Comparison of ENCODE assay signal across 24 mouse cellular contexts in genomic region chr3:143973582-143973981, GRCm38 (mm10).
A peak's percentile ranks its signal among the peaks of the same experiment; 100 is the strongest.
DNase-seq lines count a peak whose midpoint lies in the region; ATAC-seq lines count a peak whose summit lies in the region.
"Had no signal": no experiment of that assay in that cellular context is flagged by ENCODE, and none has a peak within 500 bp of the region (broad histone marks: within the 10 kb centered on the region; RNA-seq: fewer than 3 reads in every experiment).

No protein-coding gene starts in this region.

- no peak overlapping the region for H3K9ac ChIP-seq in hindbrain, embryonic 16.5 days (ENCODE audit: low read depth, low read length)
- H3K9ac ChIP-seq in hindbrain, embryonic 11.5 days (ENCODE audit: low read depth, low read length), result no peak overlapping the region
- H3K9ac ChIP-seq in forebrain, embryonic 11.5 days (ENCODE audit: low read length), result no peak overlapping the region
- H3K9ac ChIP-seq: embryonic facial prominence, embryonic 12.5 days; forebrain, embryonic 12.5 days; heart, embryonic 15.5 days; hindbrain, embryonic 15.5 days had no signal

- intact Hi-C loops in left cerebral cortex, postnatal 4 days (cut with DNase I), result no loop called here
- intact Hi-C loops in left cerebral cortex, postnatal 14 days (cut with DNase I), result no loop called here

- H3K4me1 ChIP-seq in hindbrain, embryonic 16.5 days (ENCODE audit: control insufficient read depth, insufficient read depth, low read depth, low read length), result no peaks in the 10 kb centered on the region
- H3K4me1 ChIP-seq in hindbrain, embryonic 11.5 days (replicated peaks; ENCODE audit: control insufficient read depth, insufficient read depth, low read length), result no peaks in the 10 kb centered on the region
- H3K4me1 ChIP-seq in forebrain, embryonic 11.5 days (replicated peaks; ENCODE audit: control insufficient read depth, insufficient read depth, low read length), result no peaks in the 10 kb centered on the region
- H3K4me1 ChIP-seq: embryonic facial prominence, embryonic 12.5 days; forebrain, embryonic 12.5 days; heart, embryonic 10.5 days; heart, embryonic 15.5 days; hindbrain, embryonic 15.5 days had no signal

- ATAC-seq in hindbrain, embryonic 16.5 days, result peak; percentile 56; the same call in 1 of the 2 replicates
- ATAC-seq in hindbrain, embryonic 11.5 days (ENCODE audit: low FRiP score), result no peak
- no peak for ATAC-seq in forebrain, embryonic 11.5 days (replicated peaks; ENCODE audit: low FRiP score)
- ATAC-seq: CD4-positive, CD25-positive, alpha-beta regulatory T cell, adult 4 months; forebrain, embryonic 16.5 days had no signal

- no peak overlapping the region for H3K4me2 ChIP-seq in hindbrain, embryonic 16.5 days (ENCODE audit: low read length)
- no peak overlapping the region for H3K4me2 ChIP-seq in hindbrain, embryonic 11.5 days (replicated peaks; ENCODE audit: low read depth, low read length)
- H3K4me2 ChIP-seq in forebrain, embryonic 11.5 days (ENCODE audit: low read depth, low read length, severe bottlenecking), result no peak overlapping the region
- H3K4me2 ChIP-seq: embryonic facial prominence, embryonic 12.5 days; forebrain, embryonic 12.5 days; heart, embryonic 15.5 days; hindbrain, embryonic 15.5 days had no signal

- no peaks in the 10 kb centered on the region for H3K27me3 ChIP-seq in hindbrain, embryonic 16.5 days (replicated peaks; ENCODE audit: control insufficient read depth, insufficient read depth, low read length)
- H3K27me3 ChIP-seq in hindbrain, embryonic 11.5 days (ENCODE audit: control insufficient read depth, insufficient read depth, low read length), result no peaks in the 10 kb centered on the region
- no peaks in the 10 kb centered on the region for H3K27me3 ChIP-seq in forebrain, embryonic 11.5 days (ENCODE audit: control insufficient read depth, insufficient read depth, low read length)
- H3K27me3 ChIP-seq: embryonic facial prominence, embryonic 12.5 days; heart, embryonic 15.5 days; hindbrain, embryonic 15.5 days had no signal

- DNase-seq in cerebellum, postnatal 10 days, result peak; percentile 18 to 20
- no peak for DNase-seq in cerebellum, adult 11-12 months
- no peak for DNase-seq in hindbrain, embryonic 11.5 days (ENCODE audit: low spot score)
- DNase-seq in left cerebral cortex, adult 9 months (ENCODE audit: low spot score in 2 of 2), result peak; percentile 8 to 9
- DNase-seq in left cerebral cortex, postnatal 4 days, result no peak
- DNase-seq in left cerebral cortex, postnatal 14 days (ENCODE audit: low spot score in 2 of 2), result peak; percentile 17 to 20
- DNase-seq in forebrain, embryonic 11.5 days (ENCODE audit: low spot score), result no peak
- DNase-seq: adrenal gland, postnatal 10 days; B cell, adult 2 months; cerebellum, adult 2 months; cerebellum, postnatal 25 days; gastrocnemius, adult 2 months; gastrocnemius, postnatal 25 days; heart, adult 18-20 months; heart, postnatal 14 days had no signal

- no peaks in the 10 kb centered on the region for H3K9me3 ChIP-seq in hindbrain, embryonic 16.5 days (ENCODE audit: control insufficient read depth, low read length)
- no peaks in the 10 kb centered on the region for H3K9me3 ChIP-seq in hindbrain, embryonic 11.5 days (ENCODE audit: control insufficient read depth, low read length)
- H3K9me3 ChIP-seq in forebrain, embryonic 11.5 days (ENCODE audit: control insufficient read depth, low read length), result no peaks in the 10 kb centered on the region
- H3K9me3 ChIP-seq: embryonic facial prominence, embryonic 12.5 days; forebrain, embryonic 12.5 days; heart, embryonic 10.5 days; heart, embryonic 15.5 days; hindbrain, embryonic 15.5 days had no signal

- H3K36me3 ChIP-seq in hindbrain, embryonic 16.5 days (ENCODE audit: control insufficient read depth, insufficient read depth, low read length), result no peaks in the 10 kb centered on the region
- no peaks in the 10 kb centered on the region for H3K36me3 ChIP-seq in hindbrain, embryonic 11.5 days (ENCODE audit: control insufficient read depth, insufficient read depth, low read length)
- H3K36me3 ChIP-seq in forebrain, embryonic 11.5 days (ENCODE audit: control insufficient read depth, insufficient read depth, low read length), result no peaks in the 10 kb centered on the region
- H3K36me3 ChIP-seq: embryonic facial prominence, embryonic 12.5 days; forebrain, embryonic 12.5 days; G1E; heart, embryonic 10.5 days; heart, embryonic 15.5 days; hindbrain, embryonic 15.5 days had no signal

- WGBS in hindbrain, embryonic 16.5 days, result 71% methylated on average over 9 of the region's 9 CpGs
- WGBS in hindbrain, embryonic 11.5 days, result 88% methylated on average over 9 of the region's 9 CpGs
- WGBS in forebrain, embryonic 11.5 days, result 85% methylated on average over 9 of the region's 9 CpGs

- H3K27ac ChIP-seq in hindbrain, embryonic 16.5 days (ENCODE audit: low read depth, low read length), result no peak overlapping the region
- no peak overlapping the region for H3K27ac ChIP-seq in hindbrain, embryonic 11.5 days (ENCODE audit: low read depth, low read length)
- H3K27ac ChIP-seq in forebrain, embryonic 11.5 days (ENCODE audit: low read depth, low read length), result no peak overlapping the region
- H3K27ac ChIP-seq: embryonic facial prominence, embryonic 12.5 days; forebrain, embryonic 12.5 days; gastrocnemius, adult 2 months; heart, embryonic 10.5 days; heart, embryonic 15.5 days; hindbrain, embryonic 15.5 days had no signal

- no peak overlapping the region for H3K4me3 ChIP-seq in hindbrain, embryonic 16.5 days (ENCODE audit: low read length)
- no peak overlapping the region for H3K4me3 ChIP-seq in hindbrain, embryonic 11.5 days (ENCODE audit: low read depth, low read length)
- no peak overlapping the region for H3K4me3 ChIP-seq in forebrain, embryonic 11.5 days (ENCODE audit: low read depth, low read length)
- H3K4me3 ChIP-seq: embryonic facial prominence, embryonic 12.5 days; forebrain, embryonic 12.5 days; gastrocnemius, adult 2 months; heart, embryonic 10.5 days; heart, embryonic 15.5 days; hindbrain, embryonic 15.5 days had no signal

Comparison
In these comparisons a context has a peak if more than half of its experiments do, and no peak if none do; other contexts are left out.
1. DNase-seq: peak in cerebellum, postnatal 10 days (2 of 2), left cerebral cortex, adult 9 months (2 of 2) and left cerebral cortex, postnatal 14 days (2 of 2); none in cerebellum, adult 11-12 months (single experiment), hindbrain, embryonic 11.5 days (single experiment), left cerebral cortex, postnatal 4 days (single experiment) and forebrain, embryonic 11.5 days (single experiment).